Mouse (Mus musculus): ENCODE results near the gene Ubtd1. TPM values are rescaled to one million over a fixed set of nuclear protein-coding genes. Genes with fewer than 3 reads are reported as not detected.
A peak's percentile ranks its signal among the peaks of the same experiment; 100 is the strongest.

The Ubtd1 gene
- polyA plus RNA-seq, 1 experiment = 73.0 TPM

DNA sequence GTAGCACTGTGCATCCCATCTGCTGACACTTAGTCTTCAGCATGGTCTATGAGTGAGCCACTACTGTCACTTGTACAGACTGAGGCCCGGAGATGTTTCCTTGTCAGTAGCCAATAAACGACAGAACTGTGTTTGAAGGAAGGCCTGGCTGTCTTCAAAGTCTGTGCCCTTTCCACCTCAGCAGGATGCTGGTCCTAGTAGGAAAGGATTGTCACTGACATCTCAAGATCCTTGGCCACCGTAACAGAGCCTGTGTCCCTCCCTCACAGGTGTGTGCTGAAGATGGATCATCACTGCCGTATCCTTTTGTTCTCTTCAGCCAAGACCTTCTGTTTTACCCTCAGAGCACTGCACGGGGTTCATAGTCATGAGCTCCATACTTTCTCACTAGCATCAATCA, 43.0 kb upstream of the Ubtd1 start:
- peaks cover 48% of the 10 kb centered on the region for H3K79me3 ChIP-seq (ENCODE audit: low read depth)
- H3K36me3 ChIP-seq (ENCODE audit: control insufficient read depth, insufficient read depth) = peaks cover 70% of the 10 kb centered on the region
- H3ac ChIP-seq (ENCODE audit: control insufficient read depth, insufficient read length, low read depth) = no peak overlapping the region
- no peak overlapping the region for H3K4me3 ChIP-seq (ENCODE audit: insufficient read depth, poor library complexity, severe bottlenecking)
- peaks cover 67% of the 10 kb centered on the region for H3K79me2 ChIP-seq (ENCODE audit: control insufficient read depth, insufficient read depth)
- no peak for TF ChIP-seq FOSL1 (IDR thresholded peaks at IDR 0.05; ENCODE audit: insufficient read depth, low read length, poor library complexity, severe bottlenecking)
- no peak for TF ChIP-seq USF1 (IDR thresholded peaks at IDR 0.05; ENCODE audit: low read depth)
- no peak for TF ChIP-seq MYOD1 (IDR thresholded peaks at IDR 0.05; ENCODE audit: control insufficient read depth, insufficient read length, low read depth)
- no peak for TF ChIP-seq CTCF (IDR thresholded peaks at IDR 0.05; ENCODE audit: control insufficient read depth, insufficient read depth, insufficient read length)
- TF ChIP-seq MYOG (IDR thresholded peaks at IDR 0.05; ENCODE audit: control insufficient read depth, extremely low read depth, insufficient read length) = no peak
- TF ChIP-seq CEBPB (IDR thresholded peaks at IDR 0.05; ENCODE audit: low read depth) = no peak
- TF ChIP-seq MAX (IDR thresholded peaks at IDR 0.05) = no peak
- H3K27me3 ChIP-seq (ENCODE audit: control insufficient read depth, insufficient read depth, insufficient read length) = no peaks in the 10 kb centered on the region

DNA sequence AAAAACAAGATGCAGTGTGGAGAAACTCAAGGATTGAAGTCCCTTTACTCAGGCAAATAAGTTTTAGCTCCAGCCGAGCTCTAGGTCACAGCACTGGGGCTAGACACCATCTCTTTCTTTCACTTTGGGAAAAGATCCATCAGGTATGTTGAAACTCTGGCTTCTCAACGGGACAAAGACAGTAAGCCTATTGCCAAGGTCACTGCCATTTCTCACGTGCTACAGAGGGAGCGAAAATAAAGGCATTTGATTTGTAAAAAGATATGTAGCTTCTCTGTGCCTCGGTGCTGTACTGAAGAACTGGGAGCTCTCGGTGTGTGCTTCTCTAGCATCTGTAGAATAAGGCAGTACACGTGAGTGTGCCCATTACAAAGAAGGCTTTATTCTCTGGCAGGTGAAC, 37.7 kb upstream of the Ubtd1 start:
- Histone ChIP-seq H3K27me3 (ENCODE audit: control insufficient read depth, insufficient read depth, insufficient read length) (no peaks in the 10 kb centered on the region), H3K79me2 (ENCODE audit: control insufficient read depth, insufficient read depth) (peaks cover 20% of the 10 kb centered on the region), H3K36me3 (ENCODE audit: control insufficient read depth, insufficient read depth) (peaks cover 98% of the 10 kb centered on the region), H3K79me3 (ENCODE audit: low read depth) (peaks cover 9% of the 10 kb centered on the region), H3K4me3 (ENCODE audit: insufficient read depth, poor library complexity, severe bottlenecking) (no peak overlapping the region), H3ac (ENCODE audit: control insufficient read depth, insufficient read length, low read depth) (no peak overlapping the region)
- TF ChIP-seq MYOG (IDR thresholded peaks at IDR 0.05; ENCODE audit: control insufficient read depth, extremely low read depth, insufficient read length) = no peak
- no peak for TF ChIP-seq CTCF (IDR thresholded peaks at IDR 0.05; ENCODE audit: control insufficient read depth, insufficient read depth, insufficient read length)
- TF ChIP-seq MAX (IDR thresholded peaks at IDR 0.05) = no peak
- no peak for TF ChIP-seq USF1 (IDR thresholded peaks at IDR 0.05; ENCODE audit: low read depth)
- no peak for TF ChIP-seq FOSL1 (IDR thresholded peaks at IDR 0.05; ENCODE audit: insufficient read depth, low read length, poor library complexity, severe bottlenecking)
- TF ChIP-seq MYOD1 (IDR thresholded peaks at IDR 0.05; ENCODE audit: control insufficient read depth, insufficient read length, low read depth) = no peak
- no peak for TF ChIP-seq CEBPB (IDR thresholded peaks at IDR 0.05; ENCODE audit: low read depth)

DNA sequence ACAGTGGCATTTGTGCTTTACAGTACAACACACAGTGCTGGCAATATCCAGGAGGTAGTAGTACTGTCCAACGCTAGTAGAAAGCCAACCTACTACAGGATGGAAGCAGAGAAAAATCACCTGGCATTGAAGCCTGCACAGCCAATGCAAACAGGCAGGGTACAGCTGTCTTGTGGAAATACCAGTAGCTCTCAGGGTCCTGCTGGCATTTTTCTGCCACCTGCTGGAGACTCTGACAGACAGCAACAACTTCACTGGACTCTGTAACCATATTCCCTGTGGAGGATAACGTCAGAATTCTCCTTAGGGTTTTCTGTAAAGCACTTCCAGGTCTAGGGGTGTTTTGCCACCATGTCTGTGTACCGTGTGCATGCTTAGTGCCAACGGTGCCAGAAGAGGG, 29.3 kb upstream of the Ubtd1 start:
- no peaks in the 10 kb centered on the region for H3K27me3 ChIP-seq (ENCODE audit: control insufficient read depth, insufficient read depth, insufficient read length)
- peak; percentile 16 for TF ChIP-seq CTCF (IDR thresholded peaks at IDR 0.05; ENCODE audit: control insufficient read depth, insufficient read depth, insufficient read length)
- no peak for TF ChIP-seq FOSL1 (IDR thresholded peaks at IDR 0.05; ENCODE audit: insufficient read depth, low read length, poor library complexity, severe bottlenecking)
- H3K36me3 ChIP-seq (ENCODE audit: control insufficient read depth, insufficient read depth) = peaks cover 95% of the 10 kb centered on the region
- H3K79me2 ChIP-seq (ENCODE audit: control insufficient read depth, insufficient read depth) = no peaks in the 10 kb centered on the region
- no peak overlapping the region for H3ac ChIP-seq (ENCODE audit: control insufficient read depth, insufficient read length, low read depth)
- H3K79me3 ChIP-seq (ENCODE audit: low read depth) = no peaks in the 10 kb centered on the region
- H3K4me3 ChIP-seq (ENCODE audit: insufficient read depth, poor library complexity, severe bottlenecking) = no peak overlapping the region

DNA sequence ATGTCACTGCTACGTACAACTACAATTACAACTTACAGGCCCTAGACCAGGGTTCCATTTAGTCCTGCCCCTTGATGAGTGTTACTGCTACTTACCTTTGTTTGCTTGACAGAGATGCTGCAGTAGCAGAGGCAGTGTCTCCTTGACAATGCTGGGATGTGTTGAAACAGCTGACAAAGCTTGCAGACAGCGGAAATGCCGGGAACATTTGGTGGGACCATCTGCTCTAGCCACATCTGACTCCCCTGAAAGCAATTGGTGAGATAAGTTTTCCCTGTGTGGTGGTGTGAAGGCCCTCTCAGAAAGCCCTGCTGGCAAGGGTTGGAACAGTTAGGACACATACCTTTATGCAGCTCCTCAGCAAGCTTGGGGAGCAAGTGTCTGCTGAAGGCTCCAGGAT, 28.0 kb upstream of the Ubtd1 start:
- H3ac ChIP-seq (ENCODE audit: control insufficient read depth, insufficient read length, low read depth) = no peak overlapping the region
- H3K36me3 ChIP-seq (ENCODE audit: control insufficient read depth, insufficient read depth) = peaks cover 94% of the 10 kb centered on the region
- H3K79me2 ChIP-seq (ENCODE audit: control insufficient read depth, insufficient read depth) = no peaks in the 10 kb centered on the region
- TF ChIP-seq MYOD1 (IDR thresholded peaks at IDR 0.05; ENCODE audit: control insufficient read depth, insufficient read length, low read depth) = no peak
- no peak for TF ChIP-seq USF1 (IDR thresholded peaks at IDR 0.05; ENCODE audit: low read depth)
- TF ChIP-seq CEBPB (IDR thresholded peaks at IDR 0.05; ENCODE audit: low read depth) = no peak
- no peak for TF ChIP-seq MAX (IDR thresholded peaks at IDR 0.05)
- TF ChIP-seq FOSL1 (IDR thresholded peaks at IDR 0.05; ENCODE audit: insufficient read depth, low read length, poor library complexity, severe bottlenecking) = no peak
- TF ChIP-seq CTCF (IDR thresholded peaks at IDR 0.05; ENCODE audit: control insufficient read depth, insufficient read depth, insufficient read length) = no peak
- TF ChIP-seq MYOG (IDR thresholded peaks at IDR 0.05; ENCODE audit: control insufficient read depth, extremely low read depth, insufficient read length) = no peak
- H3K79me3 ChIP-seq (ENCODE audit: low read depth) = no peaks in the 10 kb centered on the region
- no peaks in the 10 kb centered on the region for H3K27me3 ChIP-seq (ENCODE audit: control insufficient read depth, insufficient read depth, insufficient read length)
- no peak overlapping the region for H3K4me3 ChIP-seq (ENCODE audit: insufficient read depth, poor library complexity, severe bottlenecking)

DNA sequence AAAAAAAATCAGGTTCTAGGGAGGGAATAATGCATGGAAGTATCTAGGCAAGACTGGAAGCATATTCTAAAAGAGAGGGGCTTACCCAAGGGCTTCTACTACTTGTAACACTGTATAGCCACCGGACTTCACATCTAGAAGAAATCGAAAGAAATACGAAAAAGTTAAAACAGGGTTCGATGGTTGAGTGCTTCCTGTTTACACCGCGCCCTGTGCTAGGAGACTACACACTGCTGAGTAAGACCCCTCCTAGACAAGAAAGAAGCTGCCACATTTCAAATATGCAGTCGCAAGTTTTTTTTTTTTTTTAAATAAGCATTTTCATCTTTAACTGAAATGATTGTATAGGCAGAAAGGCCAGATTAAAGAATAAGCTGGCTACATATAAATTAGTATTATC, 11.9 kb upstream of the Ubtd1 start:
- no peak overlapping the region for H3K4me3 ChIP-seq (ENCODE audit: insufficient read depth, poor library complexity, severe bottlenecking)
- peaks cover 64% of the 10 kb centered on the region for H3K79me2 ChIP-seq (ENCODE audit: control insufficient read depth, insufficient read depth)
- peaks cover 36% of the 10 kb centered on the region for H3K36me3 ChIP-seq (ENCODE audit: control insufficient read depth, insufficient read depth)
- TF ChIP-seq MAX (IDR thresholded peaks at IDR 0.05) (no peak), MYOD1 (IDR thresholded peaks at IDR 0.05; ENCODE audit: control insufficient read depth, insufficient read length, low read depth) (no peak), CTCF (IDR thresholded peaks at IDR 0.05; ENCODE audit: control insufficient read depth, insufficient read depth, insufficient read length) (no peak), FOSL1 (IDR thresholded peaks at IDR 0.05; ENCODE audit: insufficient read depth, low read length, poor library complexity, severe bottlenecking) (no peak), USF1 (IDR thresholded peaks at IDR 0.05; ENCODE audit: low read depth) (no peak), MYOG (IDR thresholded peaks at IDR 0.05; ENCODE audit: control insufficient read depth, extremely low read depth, insufficient read length) (no peak), CEBPB (IDR thresholded peaks at IDR 0.05; ENCODE audit: low read depth) (no peak)
- no peak overlapping the region for H3ac ChIP-seq (ENCODE audit: control insufficient read depth, insufficient read length, low read depth)
- peaks cover 39% of the 10 kb centered on the region for H3K79me3 ChIP-seq (ENCODE audit: low read depth)
- no peaks in the 10 kb centered on the region for H3K27me3 ChIP-seq (ENCODE audit: control insufficient read depth, insufficient read depth, insufficient read length)

Data from C2C12 (cell line).